16 mouse cellular contexts compared by ENCODE assay signal in the genomic region with DNA sequence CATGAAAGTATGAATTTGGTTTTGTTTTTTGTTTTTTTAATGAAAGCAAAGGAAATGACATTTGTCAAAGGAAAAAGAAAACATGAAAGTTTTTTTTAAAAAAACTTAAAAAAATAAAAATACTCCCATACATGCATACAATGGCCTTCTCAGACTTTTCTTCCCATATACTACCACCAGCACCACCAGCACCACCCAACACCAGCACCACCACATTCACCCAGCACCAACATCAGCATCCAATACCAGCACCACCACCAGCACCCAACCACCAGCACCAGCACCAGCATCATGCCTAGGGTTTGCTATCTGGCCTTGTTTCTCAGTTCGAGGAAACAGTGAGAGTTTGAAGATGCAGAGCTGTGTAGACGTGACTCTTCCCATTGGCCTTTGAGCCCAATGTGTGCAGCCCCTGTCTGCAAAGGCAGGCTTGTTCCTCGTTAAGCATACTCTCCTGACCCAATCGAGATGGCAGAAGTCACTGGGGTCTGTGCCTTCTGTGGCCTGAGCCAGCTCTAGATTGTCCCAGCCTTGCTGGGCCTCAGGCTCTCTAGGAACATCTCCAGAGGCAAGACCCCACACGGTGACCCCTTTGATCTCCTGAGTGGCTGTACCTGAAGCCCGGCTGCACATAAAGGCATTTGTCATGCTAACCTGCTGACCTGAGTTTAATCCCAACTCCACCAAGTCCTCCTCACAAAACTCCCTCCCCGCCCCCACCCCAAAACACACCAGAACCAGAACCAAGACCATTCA.
DNase-seq lines count a peak whose midpoint lies in the region; ATAC-seq and TF ChIP-seq lines count a peak whose summit lies in the region.
"Had no signal": no experiment of that assay in that cellular context is flagged by ENCODE, and none has a peak within 500 bp of the region (broad histone marks: within the 10 kb centered on the region; RNA-seq: fewer than 3 reads in every experiment).

No protein-coding gene starts in this region.

- H3K36me3 ChIP-seq in hindbrain, embryonic 11.5 days (ENCODE audit: control insufficient read depth, insufficient read depth, low read length), result no peaks in the 10 kb centered on the region
- no peaks in the 10 kb centered on the region for H3K36me3 ChIP-seq in hindbrain, embryonic 10.5 days
- H3K36me3 ChIP-seq in neural tube, embryonic 15.5 days, result no peaks in the 10 kb centered on the region
- H3K36me3 ChIP-seq in intestine, embryonic 14.5 days (ENCODE audit: control insufficient read depth, insufficient read depth, low read length), result no peaks in the 10 kb centered on the region
- H3K36me3 ChIP-seq in stomach, postnatal 0 days (ENCODE audit: control insufficient read depth, insufficient read depth, low read length), result no peaks in the 10 kb centered on the region
- H3K36me3 ChIP-seq: forebrain, embryonic 12.5 days; heart, embryonic 13.5 days; lung, embryonic 15.5 days had no signal

- TF ChIP-seq CTCF in stomach, postnatal 0 days (IDR thresholded peaks at IDR 0.05; ENCODE audit: low read depth), result no peak

- no peak for DNase-seq in hindbrain, embryonic 11.5 days (ENCODE audit: low spot score)
- DNase-seq in hindbrain, embryonic 10.5 days (ENCODE audit: low spot score), result no peak
- peak; percentile 18 for DNase-seq in neural tube, embryonic 10.5 days (ENCODE audit: extremely low spot score, low spot score)
- DNase-seq in intestine, embryonic 14.5 days (ENCODE audit: low spot score), result no peak
- DNase-seq in stomach, postnatal 0 days (ENCODE audit: low spot score), result no peak
- DNase-seq in testis, postnatal 14 days (ENCODE audit: low spot score), result no peak
- DNase-seq: adrenal gland, adult 8-10 months; cerebellum, postnatal 10 days; embryo, embryonic 11 days; thymus, postnatal 36 days had no signal

- H3K9me3 ChIP-seq in hindbrain, embryonic 11.5 days (ENCODE audit: control insufficient read depth, low read length), result no peaks in the 10 kb centered on the region
- H3K9me3 ChIP-seq in hindbrain, embryonic 10.5 days, result no peaks in the 10 kb centered on the region
- H3K9me3 ChIP-seq in neural tube, embryonic 15.5 days (replicated peaks), result no peaks in the 10 kb centered on the region
- H3K9me3 ChIP-seq in intestine, embryonic 14.5 days (ENCODE audit: control insufficient read depth, low read length), result no peaks in the 10 kb centered on the region
- no peaks in the 10 kb centered on the region for H3K9me3 ChIP-seq in stomach, postnatal 0 days (ENCODE audit: control insufficient read depth, low read length)
- H3K9me3 ChIP-seq: forebrain, embryonic 12.5 days; heart, embryonic 13.5 days; lung, embryonic 15.5 days had no signal

- no peak overlapping the region for H3K9ac ChIP-seq in hindbrain, embryonic 11.5 days (ENCODE audit: low read depth, low read length)
- H3K9ac ChIP-seq in neural tube, embryonic 15.5 days (replicated peaks), result no peak overlapping the region
- H3K9ac ChIP-seq in intestine, embryonic 14.5 days (ENCODE audit: low read length), result no peak overlapping the region
- H3K9ac ChIP-seq in stomach, postnatal 0 days (ENCODE audit: low read length), result no peak overlapping the region
- H3K9ac ChIP-seq: forebrain, embryonic 12.5 days; heart, embryonic 13.5 days; lung, embryonic 15.5 days had no signal

- H3K27ac ChIP-seq in hindbrain, embryonic 11.5 days (ENCODE audit: low read depth, low read length), result no peak overlapping the region
- H3K27ac ChIP-seq in hindbrain, embryonic 10.5 days, result no peak overlapping the region
- no peak overlapping the region for H3K27ac ChIP-seq in neural tube, embryonic 15.5 days (replicated peaks)
- no peak overlapping the region for H3K27ac ChIP-seq in intestine, embryonic 14.5 days (ENCODE audit: low read depth)
- H3K27ac ChIP-seq in stomach, postnatal 0 days (replicated peaks), result no peak overlapping the region
- H3K27ac ChIP-seq: forebrain, embryonic 12.5 days; heart, embryonic 13.5 days; kidney, postnatal 0 days; lung, embryonic 15.5 days had no signal

- no peaks in the 10 kb centered on the region for H3K27me3 ChIP-seq in hindbrain, embryonic 11.5 days (ENCODE audit: control insufficient read depth, insufficient read depth, low read length)
- H3K27me3 ChIP-seq in hindbrain, embryonic 10.5 days (ENCODE audit: insufficient read depth, poor library complexity, severe bottlenecking), result peaks cover 34% of the 10 kb centered on the region
- no peaks in the 10 kb centered on the region; the same call in 1 of the 2 replicates for H3K27me3 ChIP-seq in neural tube, embryonic 15.5 days (replicated peaks)
- no peaks in the 10 kb centered on the region for H3K27me3 ChIP-seq in intestine, embryonic 14.5 days (replicated peaks; ENCODE audit: control insufficient read depth, insufficient read depth, low read length)
- H3K27me3 ChIP-seq in stomach, postnatal 0 days (ENCODE audit: control insufficient read depth, insufficient read depth, low read length), result no peaks in the 10 kb centered on the region
- H3K27me3 ChIP-seq: lung, embryonic 15.5 days had no signal

- no peak overlapping the region for H3K4me2 ChIP-seq in hindbrain, embryonic 11.5 days (replicated peaks; ENCODE audit: low read depth, low read length)
- no peak overlapping the region for H3K4me2 ChIP-seq in neural tube, embryonic 15.5 days
- H3K4me2 ChIP-seq in intestine, embryonic 14.5 days (ENCODE audit: low read length), result no peak overlapping the region
- no peak overlapping the region for H3K4me2 ChIP-seq in stomach, postnatal 0 days (replicated peaks; ENCODE audit: low read depth)
- H3K4me2 ChIP-seq: forebrain, embryonic 12.5 days; heart, embryonic 13.5 days; lung, embryonic 15.5 days had no signal

- 22% methylated on average over 7 of the region's 7 CpGs for WGBS in hindbrain, embryonic 11.5 days
- 17% methylated on average over 7 of the region's 7 CpGs for WGBS in hindbrain, embryonic 10.5 days
- WGBS in neural tube, embryonic 15.5 days, result 37% methylated on average over 7 of the region's 7 CpGs
- 46% methylated on average over 7 of the region's 7 CpGs for WGBS in intestine, embryonic 14.5 days
- 68% methylated on average over 7 of the region's 7 CpGs for WGBS in stomach, postnatal 0 days

- peak; percentile 47 for ATAC-seq in hindbrain, embryonic 11.5 days (ENCODE audit: low FRiP score)
- ATAC-seq in neural tube, embryonic 15.5 days (ENCODE audit: low FRiP score), result no peak
- 0 out of 2 replicates have a peak, but pooled peaks have one; percentile 51 for ATAC-seq in intestine, embryonic 14.5 days (replicated peaks; ENCODE audit: low FRiP score, low TSS enrichment, low read depth)
- ATAC-seq in stomach, postnatal 0 days (ENCODE audit: low FRiP score, low TSS enrichment), result peak; percentile 22; the same call in 1 of the 2 replicates
- no peak for ATAC-seq in CD4-positive, CD25-positive, alpha-beta regulatory T cell, adult 4 months

- TF ChIP-seq EP300 in stomach, postnatal 0 days (optimal IDR thresholded peaks at IDR 0.05), result no peak

- no peaks in the 10 kb centered on the region for H3K4me1 ChIP-seq in hindbrain, embryonic 11.5 days (replicated peaks; ENCODE audit: control insufficient read depth, insufficient read depth, low read length)
- H3K4me1 ChIP-seq in hindbrain, embryonic 10.5 days (replicated peaks), result peaks cover 30% of the 10 kb centered on the region
- peaks cover 8% of the 10 kb centered on the region; the same call in 1 of the 2 replicates for H3K4me1 ChIP-seq in neural tube, embryonic 15.5 days
- peaks cover 32% of the 10 kb centered on the region for H3K4me1 ChIP-seq in intestine, embryonic 14.5 days (replicated peaks; ENCODE audit: control insufficient read depth, insufficient read depth, low read length)
- peaks cover 5% of the 10 kb centered on the region for H3K4me1 ChIP-seq in stomach, postnatal 0 days (replicated peaks; ENCODE audit: control insufficient read depth, insufficient read depth)

- no peak overlapping the region for H3K4me3 ChIP-seq in hindbrain, embryonic 11.5 days (ENCODE audit: low read depth, low read length)
- H3K4me3 ChIP-seq in hindbrain, embryonic 10.5 days, result no peak overlapping the region
- H3K4me3 ChIP-seq in neural tube, embryonic 15.5 days (replicated peaks), result no peak overlapping the region
- no peak overlapping the region for H3K4me3 ChIP-seq in intestine, embryonic 14.5 days (ENCODE audit: low read depth, low read length)
- no peak overlapping the region for H3K4me3 ChIP-seq in stomach, postnatal 0 days (ENCODE audit: low read depth, low read length)
- H3K4me3 ChIP-seq: forebrain, embryonic 12.5 days; heart, embryonic 13.5 days; lung, embryonic 15.5 days had no signal

Comparison
In these comparisons a context has a peak if more than half of its experiments do, and no peak if none do; other contexts are left out.
1. ATAC-seq: peak in hindbrain, embryonic 11.5 days (single experiment), intestine, embryonic 14.5 days (single experiment) and stomach, postnatal 0 days (single experiment); none in neural tube, embryonic 15.5 days (single experiment) and CD4-positive, CD25-positive, alpha-beta regulatory T cell, adult 4 months (single experiment).